24 mouse cellular contexts compared by ENCODE assay signal in the genomic region with DNA sequence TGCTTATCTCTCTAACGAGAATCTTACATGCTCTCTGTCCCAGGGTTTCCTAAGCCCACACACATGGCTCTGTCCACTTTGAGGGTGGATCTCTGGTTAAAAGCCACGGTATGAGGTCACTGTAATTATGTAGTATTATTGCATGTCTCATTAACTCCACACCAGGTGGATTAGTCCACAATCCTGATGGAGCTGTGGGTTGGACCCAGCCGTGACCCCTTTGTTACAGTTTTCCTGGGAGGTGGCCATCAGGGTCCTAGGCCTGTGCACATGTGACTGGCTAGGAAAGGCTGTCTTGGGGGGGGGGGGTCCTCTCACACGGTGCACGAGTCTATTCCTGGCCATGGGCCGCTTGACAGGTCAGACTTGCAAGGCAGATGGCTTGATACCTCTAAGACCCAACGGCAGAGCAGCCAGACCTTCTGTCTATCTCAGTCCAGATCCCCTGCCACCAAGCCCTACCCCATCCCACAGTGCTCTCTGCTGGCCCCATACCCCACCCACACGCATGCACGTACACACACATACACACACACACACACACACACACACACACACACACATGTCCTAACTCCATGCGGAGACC.
DNase-seq lines count a peak whose midpoint lies in the region; ATAC-seq lines count a peak whose summit lies in the region.
"Had no signal": no experiment of that assay in that cellular context is flagged by ENCODE, and none has a peak within 500 bp of the region (broad histone marks: within the 10 kb centered on the region; RNA-seq: fewer than 3 reads in every experiment).

No protein-coding gene starts in this region.

- H3K4me3 ChIP-seq in heart, embryonic 10.5 days, result no peak overlapping the region
- H3K4me3 ChIP-seq in hindbrain, embryonic 16.5 days (ENCODE audit: low read length), result no peak overlapping the region
- H3K4me3 ChIP-seq: embryonic facial prominence, embryonic 12.5 days; heart, embryonic 15.5 days; intestine, embryonic 15.5 days; liver, embryonic 13.5 days had no signal

- H3K9me3 ChIP-seq in heart, embryonic 10.5 days, result no peaks in the 10 kb centered on the region
- H3K9me3 ChIP-seq in hindbrain, embryonic 16.5 days (ENCODE audit: control insufficient read depth, low read length), result no peaks in the 10 kb centered on the region
- H3K9me3 ChIP-seq: embryonic facial prominence, embryonic 12.5 days; heart, embryonic 15.5 days; intestine, embryonic 15.5 days; liver, embryonic 13.5 days had no signal

- no peak overlapping the region for H3K4me2 ChIP-seq in hindbrain, embryonic 16.5 days (ENCODE audit: low read length)
- H3K4me2 ChIP-seq: embryonic facial prominence, embryonic 12.5 days; heart, embryonic 15.5 days; intestine, embryonic 15.5 days; liver, embryonic 13.5 days had no signal

- DNase-seq in cerebellum, postnatal 10 days, result peak; percentile 82 to 86
- no peak for DNase-seq in cerebellum, adult 8-10 months
- DNase-seq in heart, embryonic 10.5 days (ENCODE audit: low spot score), result no peak
- no peak for DNase-seq in heart, postnatal 36 days
- peak; percentile 66 for DNase-seq in left cerebral cortex, postnatal 4 days
- no peak for DNase-seq in left cerebral cortex, postnatal 25 days (ENCODE audit: low spot score in 2 of 2)
- no peak for DNase-seq in adrenal gland, postnatal 10 days
- DNase-seq: adrenal gland, postnatal 25 days; cerebellum, adult 9-11 months; forebrain, postnatal 0 days; heart, postnatal 4 days; kidney, adult 8-10 months; kidney, postnatal 25 days; liver, embryonic 13.5 days; lung, adult 2 months; lung, postnatal 14 days; right cerebral cortex, postnatal 14 days; thymus, adult 2 months; thymus, postnatal 4 days had no signal

- H3K9ac ChIP-seq in hindbrain, embryonic 16.5 days (ENCODE audit: low read depth, low read length), result no peak overlapping the region
- H3K9ac ChIP-seq: embryonic facial prominence, embryonic 12.5 days; forebrain, postnatal 0 days; heart, embryonic 15.5 days; intestine, embryonic 15.5 days; liver, embryonic 13.5 days had no signal

- H3K36me3 ChIP-seq in heart, embryonic 10.5 days, result no peaks in the 10 kb centered on the region
- no peaks in the 10 kb centered on the region for H3K36me3 ChIP-seq in hindbrain, embryonic 16.5 days (ENCODE audit: control insufficient read depth, insufficient read depth, low read length)
- H3K36me3 ChIP-seq: embryonic facial prominence, embryonic 12.5 days; heart, embryonic 15.5 days; intestine, embryonic 15.5 days; liver, embryonic 13.5 days had no signal

- H3K4me1 ChIP-seq in heart, embryonic 10.5 days, result peaks cover 69% of the 10 kb centered on the region
- peaks cover 56% of the 10 kb centered on the region for H3K4me1 ChIP-seq in hindbrain, embryonic 16.5 days (ENCODE audit: control insufficient read depth, insufficient read depth, low read depth, low read length)

- intact Hi-C loops in heart, postnatal 36 days (cut with DNase I), result no loop called here
- intact Hi-C loops in left cerebral cortex, postnatal 4 days (cut with DNase I), result no loop called here
- intact Hi-C loops in left cerebral cortex, postnatal 25 days (cut with DNase I), result no loop called here

- peak; percentile 13 for ATAC-seq in hindbrain, embryonic 16.5 days
- ATAC-seq: forebrain, postnatal 0 days; intestine, embryonic 15.5 days had no signal

- 0 out of 2 replicates have a peak overlapping the region, but pooled peaks have one; percentile 3 for H3K27ac ChIP-seq in heart, embryonic 10.5 days
- no peak overlapping the region; the same call in 1 of the 2 replicates for H3K27ac ChIP-seq in hindbrain, embryonic 16.5 days (ENCODE audit: low read depth, low read length)
- H3K27ac ChIP-seq: embryonic facial prominence, embryonic 12.5 days; heart, embryonic 15.5 days; intestine, embryonic 15.5 days; liver, embryonic 13.5 days; stomach, postnatal 0 days had no signal

- 65% methylated on average over 10 of the region's 10 CpGs for WGBS in heart, embryonic 10.5 days
- 69% methylated on average over 10 of the region's 10 CpGs for WGBS in hindbrain, embryonic 16.5 days

- peaks cover 61% of the 10 kb centered on the region for H3K27me3 ChIP-seq in heart, embryonic 10.5 days (ENCODE audit: insufficient read depth, poor library complexity, severe bottlenecking)
- H3K27me3 ChIP-seq in hindbrain, embryonic 16.5 days (replicated peaks; ENCODE audit: control insufficient read depth, insufficient read depth, low read length), result no peaks in the 10 kb centered on the region; the same call in 1 of the 2 replicates
- H3K27me3 ChIP-seq: intestine, embryonic 15.5 days had no signal

Comparison
In these comparisons a context has a peak if more than half of its experiments do, and no peak if none do; other contexts are left out.
1. DNase-seq: peak in cerebellum, postnatal 10 days (2 of 2) and left cerebral cortex, postnatal 4 days (single experiment); none in cerebellum, adult 8-10 months (single experiment), heart, embryonic 10.5 days (single experiment), heart, postnatal 36 days (0 of 2), left cerebral cortex, postnatal 25 days (0 of 2) and adrenal gland, postnatal 10 days (single experiment).